Mouse (Mus musculus) liver, embryonic 14.5 days (tissue): Measurements from ENCODE around the gene Smim13.

ENCODE experiments used
- CTCF ChIP-seq: IDR thresholded peaks from 2 replicates; pipeline ENCODE4 v1.5.1; 2016; ENCODE audit warnings: antibody characterized with exemption, low read depth, control low read depth
- EP300 ChIP-seq: IDR thresholded peaks from 2 replicates; pipeline ENCODE4 v1.6.1; 2016; ENCODE audit warnings: antibody characterized with exemption, low read depth

- no peak for TF ChIP-seq CTCF
- no peak for TF ChIP-seq EP300
Observed at GRCm38 (mm10) chr13:41219056-41219455, 30.6 kb upstream of the Smim13 start.
